Mouse (Mus musculus) MEL (cell line): ENCODE measurements around the gene Xpnpep2. TPM values are rescaled to one million over a fixed set of nuclear protein-coding genes. Genes with fewer than 3 reads are reported as not detected.

ENCODE experiments used
- DNase-seq: peaks from one replicate; pipeline ENCODE4 v3.0.0; 2011; ENCODE audit warnings: low read depth, low spot score
- H3K27ac ChIP-seq: 2 replicates; pipeline ENCODE4 v1.5.1; 2012; ENCODE audit warnings: low read depth, mild to moderate bottlenecking, control low read depth, low read length, moderate library complexity; ENCODE audit not compliant: control insufficient read depth
- H3K27me3 ChIP-seq, 2 experiments: fragments of 150-350 bp in 1 of 2; sonication (generic) in 1 of 2; 2 replicates each; pipeline ENCODE4 v1.6.1; 2012; ENCODE audit warnings: low read length in 2 of 2, mild to moderate bottlenecking in 2 of 2, improper control_type of control experiment in 1 of 2, moderate library complexity in 1 of 2; ENCODE audit not compliant: insufficient read depth in 2 of 2, control insufficient read depth in 1 of 2
- H3K36me3 ChIP-seq, 2 experiments: 2 replicates each; pipeline ENCODE4 v1.6.1; 2012 to 2014; ENCODE audit warnings: low read length in 2 of 2, improper control_type of control experiment in 1 of 2, inconsistent platforms in 1 of 2, mild to moderate bottlenecking in 1 of 2; ENCODE audit not compliant: insufficient read depth in 2 of 2, control insufficient read depth in 1 of 2
- H3K4me1 ChIP-seq, 2 experiments: fragments of 150-350 bp in 1 of 2; sonication (generic) in 1 of 2; 2 replicates each; pipeline ENCODE4 v1.6.1; 2012; ENCODE audit warnings: low read length in 2 of 2, improper control_type of control experiment in 1 of 2, mild to moderate bottlenecking in 1 of 2; ENCODE audit not compliant: insufficient read depth in 2 of 2, control insufficient read depth in 1 of 2
- H3K4me3 ChIP-seq, 2 experiments: fragments of 150-350 bp in 1 of 2; sonication (generic) in 1 of 2; 2 replicates each; pipeline ENCODE4 v1.5.1; 2012; ENCODE audit warnings: low read depth in 2 of 2, low read length in 2 of 2, mild to moderate bottlenecking in 2 of 2, moderate library complexity in 2 of 2, control low read depth in 1 of 2, improper control_type of control experiment in 1 of 2; ENCODE audit not compliant: control insufficient read depth in 1 of 2, insufficient read depth in 1 of 2
- H3K79me2 ChIP-seq: 2 replicates; pipeline ENCODE4 v1.6.1; 2012; ENCODE audit warnings: mild to moderate bottlenecking, low read length, moderate library complexity; ENCODE audit not compliant: control insufficient read depth, poor library complexity, insufficient read depth
- H3K9ac ChIP-seq: 2 replicates; pipeline ENCODE4 v1.6.1; 2012; ENCODE audit warnings: low read depth, mild to moderate bottlenecking, control low read depth, low read length, moderate library complexity; ENCODE audit not compliant: control insufficient read depth, poor library complexity, severe bottlenecking
- H3K9me3 ChIP-seq: fragments of 150-350 bp; sonication (generic); replicated peaks from 2 replicates; pipeline ENCODE4 v1.6.1; 2012; ENCODE audit warnings: mild to moderate bottlenecking, low read length, improper control_type of control experiment, moderate library complexity; ENCODE audit not compliant: insufficient read depth
- BHLHE40 ChIP-seq: IDR thresholded peaks from 2 replicates; pipeline ENCODE4 v1.6.1; 2012; ENCODE audit warnings: low read depth, mild to moderate bottlenecking, inconsistent platforms, low read length, improper control_type of control experiment, borderline replicate concordance
- CHD1 ChIP-seq: IDR thresholded peaks from 2 replicates; pipeline ENCODE4 v1.6.1; 2012; ENCODE audit warnings: low read depth, mild to moderate bottlenecking, inconsistent platforms, low read length, improper control_type of control experiment
- CHD2 ChIP-seq: IDR thresholded peaks from 2 replicates; pipeline ENCODE4 v1.6.1; 2011; ENCODE audit warnings: low read length, improper control_type of control experiment
- E2F4 ChIP-seq: IDR thresholded peaks from 2 replicates; pipeline ENCODE4 v1.6.1; 2011; ENCODE audit warnings: low read depth, low read length, improper control_type of control experiment, borderline replicate concordance
- EP300 ChIP-seq, 2 experiments: IDR thresholded peaks; 2 replicates each; pipeline ENCODE4 v1.6.1; 2011; ENCODE audit warnings: improper control_type of control experiment in 2 of 2, low read length in 2 of 2, low read depth in 1 of 2, mild to moderate bottlenecking in 1 of 2
- ETS1 ChIP-seq: IDR thresholded peaks from 2 replicates; pipeline ENCODE4 v1.6.1; 2012; ENCODE audit warnings: low read depth, mild to moderate bottlenecking, inconsistent platforms, low read length, improper control_type of control experiment, moderate library complexity
- GABPA ChIP-seq: IDR thresholded peaks from 2 replicates; pipeline ENCODE4 v1.6.1; 2012; ENCODE audit warnings: low read depth, mild to moderate bottlenecking, inconsistent platforms, low read length, improper control_type of control experiment, moderate library complexity
- MAFK ChIP-seq: IDR thresholded peaks from 2 replicates; pipeline ENCODE4 v1.6.1; 2011; ENCODE audit warnings: low read depth, mild to moderate bottlenecking, low read length, improper control_type of control experiment, borderline replicate concordance
- MAX ChIP-seq: IDR thresholded peaks from 2 replicates; pipeline ENCODE4 v1.6.1; 2011; ENCODE audit warnings: low read length, improper control_type of control experiment
- POLR2AphosphoS2 ChIP-seq: IDR thresholded peaks from 2 replicates; pipeline ENCODE4 v1.6.1; 2011; ENCODE audit warnings: low read length, improper control_type of control experiment
- POLR2AphosphoS5 ChIP-seq: IDR thresholded peaks from 2 replicates; pipeline ENCODE4 v1.6.1; 2012; ENCODE audit warnings: low read depth, borderline replicate concordance, mild to moderate bottlenecking, inconsistent platforms, low read length, moderate library complexity, mixed read lengths
- RAD21 ChIP-seq: IDR thresholded peaks from 2 replicates; pipeline ENCODE4 v1.6.1; 2011; ENCODE audit warnings: mild to moderate bottlenecking, low read depth, low read length, improper control_type of control experiment
- RCOR1 ChIP-seq: IDR thresholded peaks from 2 replicates; pipeline ENCODE4 v1.6.1; 2012; ENCODE audit warnings: low read depth, mild to moderate bottlenecking, inconsistent platforms, low read length, improper control_type of control experiment
- SMC3 ChIP-seq: IDR thresholded peaks from 2 replicates; pipeline ENCODE4 v1.6.1; 2011; ENCODE audit warnings: low read depth, low read length, improper control_type of control experiment
- TAL1 ChIP-seq: IDR thresholded peaks from 2 replicates; pipeline ENCODE4 v1.6.1; 2012; ENCODE audit warnings: mild to moderate bottlenecking, inconsistent platforms, low read length, moderate library complexity, mixed read lengths
- TBP ChIP-seq: IDR thresholded peaks from 2 replicates; pipeline ENCODE4 v1.8.0; 2011; ENCODE audit warnings: low read depth, low read length, improper control_type of control experiment
- TCF12 ChIP-seq: IDR thresholded peaks from 2 replicates; pipeline ENCODE4 v1.6.1; 2014; ENCODE audit warnings: low read depth, mild to moderate bottlenecking, inconsistent platforms, low read length, improper control_type of control experiment, moderate library complexity
- USF1 ChIP-seq: IDR thresholded peaks from 2 replicates; pipeline ENCODE4 v1.6.1; 2014; ENCODE audit warnings: low read depth, mild to moderate bottlenecking, inconsistent platforms, low read length, improper control_type of control experiment, moderate library complexity
- ZC3H11A ChIP-seq: IDR thresholded peaks from 2 replicates; pipeline ENCODE4 v1.6.1; 2012; ENCODE audit warnings: low read depth, mild to moderate bottlenecking, inconsistent platforms, low read length, improper control_type of control experiment
- ZNF384 ChIP-seq: IDR thresholded peaks from 2 replicates; pipeline ENCODE4 v1.6.1; 2012; ENCODE audit warnings: low read depth, mild to moderate bottlenecking, inconsistent platforms, low read length, improper control_type of control experiment
- polyA plus RNA-seq, 2 experiments: library from polyadenylated mRNA; stranded (reverse) in 1 of 2; unstranded in 1 of 2; fragments of >175 nt in 1 of 2; fragments of >200 nt in 1 of 2; gene quantifications; 2 replicates each; pipeline versions ENCODE4 v1.2.1 to v1.2.4; 2012; ENCODE audit warnings: low replicate concordance in 2 of 2, low read depth in 1 of 2; ENCODE audit not compliant: insufficient read length in 2 of 2, insufficient read depth in 1 of 2, missing spikeins in 1 of 2
- total RNA-seq: library from RNA; depleted of rRNA; stranded (reverse); fragments of 300-350 nt; gene quantifications from 2 replicates; pipeline ENCODE4 v1.2.3, GENCODE M21; 2012; rRNA removed

The Xpnpep2 gene
- total RNA-seq = 0.31 and 0.62 TPM in 2 replicates
- 1 to 10 TPM in 1 of 2 experiments, not detected in 1; 1.9 TPM for polyA plus RNA-seq

DNA sequence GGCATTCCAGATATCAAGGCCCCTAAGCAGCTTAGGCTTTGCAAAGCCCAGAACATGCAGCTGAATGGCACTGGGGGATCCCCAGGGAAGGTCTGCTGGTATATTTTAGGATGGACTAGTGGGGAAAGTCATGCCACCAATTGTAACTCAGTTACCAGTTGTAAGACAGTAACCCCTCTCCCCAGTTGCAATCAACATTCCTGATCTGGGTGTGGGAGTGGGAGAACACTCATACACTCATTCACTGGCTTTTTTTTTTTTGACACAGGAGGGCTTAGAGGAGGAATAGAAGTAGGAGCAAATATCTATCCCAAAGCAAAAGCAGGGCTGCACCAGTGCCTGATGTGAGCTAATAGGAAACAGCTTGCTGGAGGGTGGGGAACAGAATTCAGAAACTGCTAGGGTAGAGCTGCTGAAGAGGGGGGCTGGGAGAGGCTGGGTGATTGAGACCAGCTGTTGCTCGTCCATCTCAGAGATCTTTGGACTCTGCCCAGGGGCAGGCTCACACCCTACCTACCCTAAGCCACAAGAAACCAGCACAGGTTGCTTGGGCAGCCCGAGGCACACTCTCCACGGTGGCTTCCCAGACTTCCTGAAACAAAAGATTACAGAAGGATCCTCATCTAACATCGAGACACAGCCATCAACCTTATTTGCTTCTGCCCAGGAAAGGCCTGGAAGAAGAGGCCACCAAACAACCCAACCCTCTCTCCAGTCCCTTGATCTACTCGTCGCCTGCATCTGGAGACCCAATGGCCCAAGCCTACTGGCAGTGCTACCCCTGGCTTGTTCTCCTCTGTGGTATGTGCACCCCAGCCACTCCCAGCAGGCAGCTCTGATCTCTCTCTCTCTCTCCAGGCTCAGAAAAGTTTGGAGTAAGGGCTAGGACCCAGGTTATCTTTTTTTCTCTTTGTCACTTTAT lies at the start of gene Xpnpep2:
Xpnpep2 (plus strand) TSS at position 332 of the 922 bp plus-strand sequence.
- no peaks in the 10 kb centered on the region for H3K79me2 ChIP-seq
- no peaks in the 10 kb centered on the region for H3K9me3 ChIP-seq
- TF ChIP-seq POLR2AphosphoS5 (no peak), MAX (no peak), ZC3H11A (no peak), BHLHE40 (no peak), RAD21 (no peak), TBP (no peak), RCOR1 (no peak), ZNF384 (no peak), EP300 (IDR thresholded peaks at IDR 0.05; ENCODE audit: low read depth in 1 of 2, low read length in 2 of 2) (no peak), TAL1 (no peak), USF1 (no peak), GABPA (no peak), SMC3 (no peak), CHD1 (no peak)
- no peak within 1 kb of the TSS for H3K9ac ChIP-seq
- H3K4me1 ChIP-seq = no peaks in the 10 kb centered on the region
- no peaks in the 10 kb centered on the region for H3K36me3 ChIP-seq
- H3K27ac ChIP-seq = no peak within 1 kb of the TSS
- H3K4me3 ChIP-seq = no peak within 1 kb of the TSS
- H3K27me3 ChIP-seq = no peaks in the 10 kb centered on the region
- DNase-seq = no peak

DNA sequence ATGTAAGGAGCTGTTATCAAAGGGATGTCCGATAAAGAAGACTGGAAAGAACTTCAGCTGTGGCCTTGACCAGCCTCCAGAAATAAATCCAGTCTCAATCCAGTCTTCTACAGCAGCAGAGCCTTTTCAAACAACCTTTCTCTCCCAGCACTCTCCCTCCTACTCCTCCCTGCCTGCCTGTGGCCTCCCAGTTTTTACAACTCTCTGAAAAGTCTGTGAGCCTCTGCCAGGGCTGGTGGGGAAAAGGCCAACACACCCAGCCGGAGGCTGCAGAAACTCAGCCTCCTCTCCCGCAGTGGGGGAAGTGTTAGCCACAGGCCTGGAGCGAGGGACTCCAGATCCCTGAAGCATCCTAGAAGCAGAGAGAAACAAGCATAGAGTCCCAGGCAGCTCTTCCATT lies 46.0 kb upstream of the Xpnpep2 start:
- Histone ChIP-seq H3K4me3 (no peak overlapping the region), H3K9ac (no peak overlapping the region), H3K79me2 (no peaks in the 10 kb centered on the region), H3K36me3 (no peaks in the 10 kb centered on the region), H3K9me3 (no peaks in the 10 kb centered on the region), H3K27ac (no peak overlapping the region), H3K27me3 (no peaks in the 10 kb centered on the region; a peak in 1 of 4 replicates), H3K4me1 (no peaks in the 10 kb centered on the region)
- TF ChIP-seq ETS1 (no peak), TCF12 (no peak), ZC3H11A (no peak), E2F4 (no peak), EP300 (IDR thresholded peaks at IDR 0.05; ENCODE audit: low read depth in 1 of 2, low read length in 2 of 2) (no peak), TBP (no peak), CHD2 (no peak), RCOR1 (no peak), POLR2AphosphoS2 (no peak), MAFK (no peak)
- DNase-seq = no peak
